Mouse (Mus musculus): ENCODE results near the gene Gm43720.

GRCm38 (mm10) chr5:138264207-138264578 is 15.6 kb downstream of the Gm43720 start:
- TF ChIP-seq CTCF (IDR thresholded peaks at IDR 0.05; ENCODE audit: low read depth) (no peak), EP300 (IDR thresholded peaks at IDR 0.05; ENCODE audit: low read depth) (no peak)

Measured in liver, postnatal 0 days (tissue).